Mouse (Mus musculus): Measurements from ENCODE around the gene Ppp2r1a. TPM values are rescaled to one million over a fixed set of nuclear protein-coding genes. Genes with fewer than 3 reads are reported as not detected.

Gene Ppp2r1a
- polyA plus RNA-seq, 1 experiment, result 301 TPM

DNA sequence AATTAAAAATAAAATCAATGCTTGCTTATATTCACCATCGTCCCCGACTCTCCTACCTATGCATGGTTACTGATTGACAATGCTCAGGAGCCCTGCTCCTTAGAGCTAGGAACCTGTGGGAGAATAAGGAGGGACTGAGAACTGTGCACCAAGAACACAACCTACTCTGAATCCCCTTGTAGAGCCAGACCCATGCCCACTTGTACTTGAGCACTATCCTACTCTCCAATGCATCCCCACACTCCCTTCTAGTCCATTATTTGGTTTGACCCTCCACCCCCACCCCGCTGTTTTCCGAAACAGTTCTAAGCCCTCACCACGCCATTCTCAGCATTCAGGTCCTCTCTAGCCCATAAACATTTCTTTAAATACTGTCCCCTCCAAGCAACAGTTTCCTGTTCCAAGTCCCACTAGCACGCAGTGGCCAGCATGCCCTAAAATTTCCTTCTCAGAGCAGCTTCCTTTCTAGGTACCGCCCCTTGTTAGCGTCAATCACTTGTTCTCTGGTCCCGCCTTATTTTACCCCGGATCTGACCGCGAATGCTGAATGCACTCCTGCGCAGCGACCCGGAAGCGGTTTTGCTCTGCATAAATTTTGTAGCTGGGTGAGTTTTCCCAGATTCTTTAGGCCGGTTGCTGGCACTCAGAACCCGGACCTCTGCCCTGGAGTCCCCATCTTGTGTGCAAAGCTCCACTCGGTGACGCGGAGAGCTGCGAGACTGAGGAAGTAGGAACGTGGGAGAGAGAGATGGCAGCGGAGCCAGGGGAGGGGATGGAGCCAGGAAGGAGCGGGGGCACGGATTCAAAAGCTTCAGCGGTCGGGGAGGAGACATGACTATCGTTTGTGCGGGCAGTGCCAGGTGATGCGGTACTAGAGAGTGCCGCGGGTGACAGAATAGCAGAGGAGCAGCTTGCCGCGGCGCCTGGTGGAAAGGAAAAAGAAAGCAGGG, 63.5 kb downstream of the Ppp2r1a start, which contains the start of gene Zfp160:
Gene Zfp160 (plus strand): TSS at position 522 of the 950 bp plus-strand sequence.
- peak within 1 kb of the TSS; percentile 85 for H3ac ChIP-seq (ENCODE audit: control insufficient read depth, insufficient read length, low read depth)

DNA sequence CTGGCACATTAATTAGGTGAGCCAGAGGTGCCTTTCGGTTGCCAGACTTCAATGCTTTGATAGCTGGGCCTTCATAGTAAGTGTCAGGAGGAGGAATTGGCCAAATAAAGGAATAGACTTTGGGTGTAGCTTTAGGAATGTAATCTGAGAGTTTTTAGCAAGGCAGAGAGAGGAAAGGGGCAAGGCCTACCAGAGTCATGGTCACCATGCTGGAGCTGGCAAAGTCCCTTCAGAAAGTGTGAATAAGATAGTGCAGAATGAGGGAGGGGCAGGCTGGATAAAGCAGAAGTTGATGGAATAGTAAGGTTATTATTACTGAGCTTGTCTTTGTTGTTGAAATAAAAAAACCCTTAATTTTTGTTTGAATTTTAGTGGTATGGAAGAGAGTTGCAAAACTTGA, 64.6 kb downstream of the Ppp2r1a start:
- Histone ChIP-seq H3K79me2 (ENCODE audit: control insufficient read depth, insufficient read depth) (peaks cover 40% of the 10 kb centered on the region), H3K4me3 (ENCODE audit: insufficient read depth, poor library complexity, severe bottlenecking) (peak overlapping the region; percentile 69), H3K79me3 (ENCODE audit: low read depth) (peaks cover 25% of the 10 kb centered on the region), H3K36me3 (ENCODE audit: control insufficient read depth, insufficient read depth) (peaks cover 32% of the 10 kb centered on the region), H3K27me3 (ENCODE audit: control insufficient read depth, insufficient read depth, insufficient read length) (no peaks in the 10 kb centered on the region), H3ac (ENCODE audit: control insufficient read depth, insufficient read length, low read depth) (peak overlapping the region; percentile 85)
- no peak for TF ChIP-seq USF1 (IDR thresholded peaks at IDR 0.05; ENCODE audit: low read depth)
- TF ChIP-seq CTCF (IDR thresholded peaks at IDR 0.05; ENCODE audit: control insufficient read depth, insufficient read depth, insufficient read length), result no peak
- no peak for TF ChIP-seq FOSL1 (IDR thresholded peaks at IDR 0.05; ENCODE audit: insufficient read depth, low read length, poor library complexity, severe bottlenecking)
- no peak for TF ChIP-seq MYOD1 (IDR thresholded peaks at IDR 0.05; ENCODE audit: control insufficient read depth, insufficient read length, low read depth)
- no peak for TF ChIP-seq CEBPB (IDR thresholded peaks at IDR 0.05; ENCODE audit: low read depth)
- TF ChIP-seq MAX (IDR thresholded peaks at IDR 0.05), result no peak
- TF ChIP-seq MYOG (IDR thresholded peaks at IDR 0.05; ENCODE audit: control insufficient read depth, extremely low read depth, insufficient read length), result no peak

More for the DNA sequence above, 63.5 kb downstream of the Ppp2r1a start, which contains the start of gene Zfp160:
- Histone ChIP-seq H3K79me2 (ENCODE audit: control insufficient read depth, insufficient read depth) (peaks cover 40% of the 10 kb centered on the region), H3K4me3 (ENCODE audit: insufficient read depth, poor library complexity, severe bottlenecking) (peak within 1 kb of the TSS; percentile 69), H3K27me3 (ENCODE audit: control insufficient read depth, insufficient read depth, insufficient read length) (no peaks in the 10 kb centered on the region), H3K79me3 (ENCODE audit: low read depth) (peaks cover 25% of the 10 kb centered on the region), H3K36me3 (ENCODE audit: control insufficient read depth, insufficient read depth) (peaks cover 23% of the 10 kb centered on the region)
- TF ChIP-seq FOSL1 (IDR thresholded peaks at IDR 0.05; ENCODE audit: insufficient read depth, low read length, poor library complexity, severe bottlenecking) (no peak), CTCF (IDR thresholded peaks at IDR 0.05; ENCODE audit: control insufficient read depth, insufficient read depth, insufficient read length) (no peak), MAX (IDR thresholded peaks at IDR 0.05) (peak; percentile 11)

Other genes with a start within 250 kb of the Ppp2r1a start
- gene Vmn1r227, start 215.5 kb upstream of the Ppp2r1a start, polyA plus RNA-seq (2012; fragmentation: generic; extraction: Trizol), result not detected
- not detected for gene Vmn1r228, start 159.2 kb upstream of the Ppp2r1a start, polyA plus RNA-seq (2012; fragmentation: generic; extraction: Trizol)
- gene Vmn1r229, start 133.8 kb upstream of the Ppp2r1a start, polyA plus RNA-seq (2012; fragmentation: generic; extraction: Trizol), result not detected
- not detected for gene Vmn1r230, start 104.9 kb upstream of the Ppp2r1a start, polyA plus RNA-seq (2012; fragmentation: generic; extraction: Trizol)
- not detected for gene Vmn1r231, start 40.2 kb upstream of the Ppp2r1a start, polyA plus RNA-seq (2012; fragmentation: generic; extraction: Trizol)
- not detected for gene Vmn1r232, start 25.6 kb upstream of the Ppp2r1a start, polyA plus RNA-seq (2012; fragmentation: generic; extraction: Trizol)
- not detected for gene Vmn1r233, start 51.2 kb downstream of the Ppp2r1a start, polyA plus RNA-seq (2012; fragmentation: generic; extraction: Trizol)
- gene Zfp160, start 63.6 kb downstream of the Ppp2r1a start, polyA plus RNA-seq (2012; fragmentation: generic; extraction: Trizol), result 2.8 TPM

Measured in C2C12 (cell line).